Mouse (Mus musculus): ENCODE results near the gene Barx1. TPM values are rescaled to one million over a fixed set of nuclear protein-coding genes. Genes with fewer than 3 reads are reported as not detected.

Gene Barx1
- polyA plus RNA-seq, 1 experiment: 1.1 TPM

GRCm38 (mm10) chr13:48659254-48660220, 3.3 kb upstream of the Barx1 start:
- H3K36me3 ChIP-seq (ENCODE audit: control insufficient read depth, insufficient read depth, low read length): no peaks in the 10 kb centered on the region
- no peaks in the 10 kb centered on the region; the same call in 1 of the 2 replicates for H3K4me1 ChIP-seq (replicated peaks; ENCODE audit: control insufficient read depth, insufficient read depth, low read length)
- DNase-seq: no peak
- H3K27me3 ChIP-seq (ENCODE audit: control insufficient read depth, insufficient read depth, low read length): peaks cover 51% of the 10 kb centered on the region
- WGBS: 7% methylated on average over 38 of the region's 38 CpGs
- peak overlapping the region; percentile 3; the same call in 1 of the 2 replicates for H3K4me3 ChIP-seq (ENCODE audit: control insufficient read depth, insufficient read depth, low read length)
- TF ChIP-seq POLR2A (IDR thresholded peaks at IDR 0.05; ENCODE audit: control insufficient read depth, extremely low read depth, insufficient read depth, low read length, poor library complexity) (no peak), CTCF (IDR thresholded peaks at IDR 0.05; ENCODE audit: borderline replicate concordance, control insufficient read depth, extremely low read depth, insufficient read depth, low read length, poor library complexity) (no peak)
- H3K27ac ChIP-seq (ENCODE audit: control insufficient read depth, insufficient read depth, low read length): no peak overlapping the region

GRCm38 (mm10) chr13:48660221-48660734, 2.5 kb upstream of the Barx1 start:
- no peak for DNase-seq

DNA sequence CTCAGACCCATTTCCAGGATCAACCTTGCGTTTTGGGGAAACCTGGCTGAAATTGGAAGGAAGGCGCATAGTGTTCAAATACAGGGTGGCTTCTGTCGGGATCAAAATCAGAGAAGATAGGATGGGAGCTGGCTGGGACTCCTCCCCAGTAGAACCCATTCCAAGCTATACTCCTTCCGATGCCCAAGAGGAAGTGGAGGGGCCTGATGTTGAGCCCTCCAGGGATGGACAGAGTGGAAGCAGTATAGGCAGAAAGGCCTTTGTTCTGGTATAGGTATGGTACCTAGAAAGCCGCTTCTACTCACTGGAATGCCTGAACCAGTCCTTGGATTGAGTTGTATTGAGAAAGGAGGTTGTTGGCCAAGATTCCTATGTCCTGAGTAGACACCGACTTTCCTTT, 2.1 kb upstream of the Barx1 start:
- no peak for DNase-seq
- peaks cover 59% of the 10 kb centered on the region for H3K27me3 ChIP-seq (ENCODE audit: control insufficient read depth, insufficient read depth, low read length)
- H3K4me3 ChIP-seq (ENCODE audit: control insufficient read depth, insufficient read depth, low read length): no peak overlapping the region
- H3K27ac ChIP-seq (ENCODE audit: control insufficient read depth, insufficient read depth, low read length): no peak overlapping the region
- H3K36me3 ChIP-seq (ENCODE audit: control insufficient read depth, insufficient read depth, low read length): no peaks in the 10 kb centered on the region
- WGBS: 24% methylated on average over 6 of the region's 6 CpGs
- H3K4me1 ChIP-seq (replicated peaks; ENCODE audit: control insufficient read depth, insufficient read depth, low read length): no peaks in the 10 kb centered on the region; the same call in 1 of the 2 replicates
- TF ChIP-seq CTCF (IDR thresholded peaks at IDR 0.05; ENCODE audit: borderline replicate concordance, control insufficient read depth, extremely low read depth, insufficient read depth, low read length, poor library complexity) (no peak), POLR2A (IDR thresholded peaks at IDR 0.05; ENCODE audit: control insufficient read depth, extremely low read depth, insufficient read depth, low read length, poor library complexity) (no peak)

More at GRCm38 (mm10) chr13:48660221-48660734, 2.5 kb upstream of the Barx1 start:
- TF ChIP-seq POLR2A (IDR thresholded peaks at IDR 0.05; ENCODE audit: control insufficient read depth, extremely low read depth, insufficient read depth, low read length, poor library complexity): no peak
- no peak for TF ChIP-seq CTCF (IDR thresholded peaks at IDR 0.05; ENCODE audit: borderline replicate concordance, control insufficient read depth, extremely low read depth, insufficient read depth, low read length, poor library complexity)
- no peaks in the 10 kb centered on the region for H3K36me3 ChIP-seq (ENCODE audit: control insufficient read depth, insufficient read depth, low read length)
- no peak overlapping the region for H3K4me3 ChIP-seq (ENCODE audit: control insufficient read depth, insufficient read depth, low read length)
- H3K27me3 ChIP-seq (ENCODE audit: control insufficient read depth, insufficient read depth, low read length): peaks cover 58% of the 10 kb centered on the region
- WGBS: 8% methylated on average over 11 of the region's 11 CpGs
- H3K27ac ChIP-seq (ENCODE audit: control insufficient read depth, insufficient read depth, low read length): no peak overlapping the region
- no peaks in the 10 kb centered on the region; the same call in 1 of the 2 replicates for H3K4me1 ChIP-seq (replicated peaks; ENCODE audit: control insufficient read depth, insufficient read depth, low read length)

DNA sequence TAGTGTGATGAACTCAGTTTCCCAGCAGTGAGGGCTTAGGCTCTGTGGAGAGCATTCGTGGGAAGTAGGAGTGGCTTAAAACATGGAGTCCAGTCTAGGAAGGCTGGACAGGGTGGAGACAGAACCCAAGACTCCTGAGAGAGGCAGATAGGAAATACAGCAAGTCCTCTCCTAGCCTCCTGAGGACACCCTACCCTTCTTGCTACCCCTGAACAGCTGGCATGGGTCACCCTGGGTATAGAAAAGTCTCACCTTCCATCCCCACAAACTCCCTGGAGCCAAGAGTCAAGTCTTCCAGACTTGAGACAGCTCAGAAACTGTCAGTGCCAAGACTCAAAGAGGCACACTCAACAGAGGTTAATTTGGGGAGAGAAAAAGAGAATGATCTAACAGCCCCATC, 1.2 kb upstream of the Barx1 start:
- Histone ChIP-seq H3K4me1 (replicated peaks; ENCODE audit: control insufficient read depth, insufficient read depth, low read length) (no peaks in the 10 kb centered on the region; the same call in 1 of the 2 replicates), H3K27me3 (ENCODE audit: control insufficient read depth, insufficient read depth, low read length) (peaks cover 65% of the 10 kb centered on the region), H3K4me3 (ENCODE audit: control insufficient read depth, insufficient read depth, low read length) (no peak overlapping the region), H3K27ac (ENCODE audit: control insufficient read depth, insufficient read depth, low read length) (no peak overlapping the region), H3K36me3 (ENCODE audit: control insufficient read depth, insufficient read depth, low read length) (no peaks in the 10 kb centered on the region)
- DNase-seq: no peak
- no peak for TF ChIP-seq POLR2A (IDR thresholded peaks at IDR 0.05; ENCODE audit: control insufficient read depth, extremely low read depth, insufficient read depth, low read length, poor library complexity)
- TF ChIP-seq CTCF (IDR thresholded peaks at IDR 0.05; ENCODE audit: borderline replicate concordance, control insufficient read depth, extremely low read depth, insufficient read depth, low read length, poor library complexity): no peak
- WGBS: 12% methylated on average over 1 of the region's 1 CpGs

GRCm38 (mm10) chr13:48663211-48663987, 601 bp downstream of the Barx1 start:
- H3K36me3 ChIP-seq (ENCODE audit: control insufficient read depth, insufficient read depth, low read length): no peaks in the 10 kb centered on the region
- no peak overlapping the region for H3K27ac ChIP-seq (ENCODE audit: control insufficient read depth, insufficient read depth, low read length)
- no peak for DNase-seq
- H3K4me3 ChIP-seq (ENCODE audit: control insufficient read depth, insufficient read depth, low read length): no peak overlapping the region
- no peaks in the 10 kb centered on the region; the same call in 1 of the 2 replicates for H3K4me1 ChIP-seq (replicated peaks; ENCODE audit: control insufficient read depth, insufficient read depth, low read length)
- peaks cover 63% of the 10 kb centered on the region for H3K27me3 ChIP-seq (ENCODE audit: control insufficient read depth, insufficient read depth, low read length)
- 11% methylated on average over 54 of the region's 54 CpGs for WGBS
- TF ChIP-seq POLR2A (IDR thresholded peaks at IDR 0.05; ENCODE audit: control insufficient read depth, extremely low read depth, insufficient read depth, low read length, poor library complexity) (no peak), CTCF (IDR thresholded peaks at IDR 0.05; ENCODE audit: borderline replicate concordance, control insufficient read depth, extremely low read depth, insufficient read depth, low read length, poor library complexity) (no peak)

DNA sequence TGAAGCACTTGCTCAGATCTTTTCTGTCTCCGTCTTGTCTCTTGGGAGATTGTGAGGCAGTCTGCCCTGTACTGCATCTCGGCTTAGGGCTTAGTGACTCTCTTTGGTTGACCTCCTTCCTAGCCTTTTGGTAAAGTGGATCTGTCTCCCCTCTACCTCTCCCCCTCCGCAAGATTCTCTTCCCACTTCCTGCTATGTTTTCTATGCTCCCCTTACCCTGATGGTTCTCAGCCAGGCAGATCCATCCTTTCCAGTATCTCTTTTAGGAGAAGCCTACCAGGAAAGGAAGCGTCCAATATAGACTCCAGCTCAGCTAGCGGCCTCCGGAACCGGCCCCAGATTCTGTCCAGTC, 1.2 kb downstream of the Barx1 start:
- Histone ChIP-seq H3K4me1 (replicated peaks; ENCODE audit: control insufficient read depth, insufficient read depth, low read length) (peaks cover 5% of the 10 kb centered on the region), H3K36me3 (ENCODE audit: control insufficient read depth, insufficient read depth, low read length) (no peaks in the 10 kb centered on the region), H3K27me3 (ENCODE audit: control insufficient read depth, insufficient read depth, low read length) (peaks cover 62% of the 10 kb centered on the region), H3K27ac (ENCODE audit: control insufficient read depth, insufficient read depth, low read length) (no peak overlapping the region), H3K4me3 (ENCODE audit: control insufficient read depth, insufficient read depth, low read length) (no peak overlapping the region)
- WGBS: 42% methylated on average over 7 of the region's 7 CpGs
- DNase-seq: no peak
- TF ChIP-seq CTCF (IDR thresholded peaks at IDR 0.05; ENCODE audit: borderline replicate concordance, control insufficient read depth, extremely low read depth, insufficient read depth, low read length, poor library complexity) (no peak), POLR2A (IDR thresholded peaks at IDR 0.05; ENCODE audit: control insufficient read depth, extremely low read depth, insufficient read depth, low read length, poor library complexity) (no peak)
